Mouse (Mus musculus) liver, adult 2 months (tissue): Measurements from ENCODE around the gene Zfp398.

Experiments
- CTCF ChIP-seq: fragments of 200-500 bp; IDR thresholded peaks from 2 replicates; pipeline ENCODE4 v1.5.1; 2011; ENCODE audit warnings: low read depth, low read length, control low read depth
- POLR2A ChIP-seq: fragments of 200-500 bp; IDR thresholded peaks from 2 replicates; pipeline ENCODE4 v1.6.1; 2011; ENCODE audit warnings: low read length, control low read depth; ENCODE audit not compliant: insufficient read depth; ENCODE audit errors: extremely low read depth

DNA sequence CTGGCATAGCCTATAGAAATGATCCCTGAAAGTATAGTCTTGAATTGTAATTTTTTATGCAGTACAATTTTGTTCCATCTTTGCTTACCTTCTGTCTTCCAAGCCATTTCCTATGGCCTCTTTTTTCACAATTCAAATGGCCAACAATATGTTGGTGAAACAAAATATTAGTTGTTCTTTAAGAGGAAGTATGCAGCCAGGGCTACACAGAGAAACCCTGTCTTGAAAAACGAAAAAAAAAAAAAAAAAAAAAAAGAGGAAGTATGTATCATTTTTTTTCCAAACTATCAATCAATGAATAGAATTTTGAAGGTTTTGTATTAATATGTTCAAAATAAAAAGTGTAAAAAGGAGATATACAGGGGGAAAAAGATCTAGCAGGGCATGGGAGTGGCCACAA lies 76.2 kb downstream of the Zfp398 start:
- TF ChIP-seq CTCF (no peak), POLR2A (no peak)
